Mouse (Mus musculus): ENCODE measurements around the gene Gpd1.

DNA sequence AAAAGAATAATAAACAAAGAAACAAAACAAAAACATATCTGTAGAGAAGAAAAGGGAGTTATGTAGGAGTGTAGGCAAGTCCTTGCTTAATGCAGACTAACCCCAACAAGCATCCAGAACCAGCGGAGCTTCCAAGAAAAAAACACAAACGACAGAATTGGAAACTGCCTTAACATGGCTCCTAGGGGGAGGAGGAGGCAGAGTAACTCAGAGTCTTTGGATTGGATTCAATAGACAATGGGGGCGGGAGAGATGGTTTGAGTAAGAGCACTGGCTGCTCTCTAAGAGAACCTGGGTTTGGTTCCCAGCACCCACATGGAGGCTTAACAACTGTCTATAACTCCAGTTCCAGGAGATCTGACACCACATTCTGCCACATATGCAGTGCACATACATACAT is 14.4 kb downstream of the Gpd1 start:
- TF ChIP-seq CEBPB (IDR thresholded peaks at IDR 0.05; ENCODE audit: insufficient read depth, poor library complexity, severe bottlenecking), result no peak
- TF ChIP-seq MYOG (IDR thresholded peaks at IDR 0.05; ENCODE audit: control insufficient read depth in 1 of 3, insufficient read depth in 1 of 3, insufficient read length in 2 of 3, low read depth in 2 of 3), result no peak
- no peak for TF ChIP-seq MAX (IDR thresholded peaks at IDR 0.05; ENCODE audit: low read depth)
- TF ChIP-seq USF1 (IDR thresholded peaks at IDR 0.05; ENCODE audit: low read depth), result no peak
- TF ChIP-seq POLR2A (IDR thresholded peaks at IDR 0.05; ENCODE audit: insufficient read length, low read depth), result no peak
- no peak for TF ChIP-seq SRF (IDR thresholded peaks at IDR 0.05; ENCODE audit: control insufficient read depth, insufficient read length, low read depth)
- no peak for TF ChIP-seq POLR2AphosphoS2 (IDR thresholded peaks at IDR 0.05; ENCODE audit: insufficient read length, low read depth)
- TF ChIP-seq TCF12 (IDR thresholded peaks at IDR 0.05; ENCODE audit: insufficient read depth, poor library complexity, severe bottlenecking), result no peak
- TF ChIP-seq REST (IDR thresholded peaks at IDR 0.05; ENCODE audit: insufficient read depth, insufficient read length), result no peak

All from myocyte (in vitro differentiated cells).